Mouse (Mus musculus) gastrocnemius, adult 2 months (tissue): ENCODE results near the gene Ptpa. TPM values are rescaled to one million over a fixed set of nuclear protein-coding genes. Genes with fewer than 3 reads are reported as not detected.

Source experiments
- DNase-seq: peaks from one replicate; pipeline ENCODE4 v3.0.0; 2022
- H3K27ac ChIP-seq: fragments of 200-600 bp; 2 replicates; pipeline ENCODE4 v1.8.1; 2022; ENCODE audit warnings: mild to moderate bottlenecking
- H3K4me3 ChIP-seq: fragments of 200-600 bp; 2 replicates; pipeline ENCODE4 v1.8.1; 2022; ENCODE audit warnings: mild to moderate bottlenecking, moderate library complexity
- CTCF ChIP-seq: fragments of 200-600 bp; IDR thresholded peaks from 2 replicates; pipeline ENCODE4 v1.8.1; 2022; ENCODE audit warnings: antibody characterized with exemption, mild to moderate bottlenecking, moderate library complexity
- intact Hi-C: fragments of 180-260 bp; cut with DNase I; formaldehyde crosslinking; loops from one replicate; pipeline ENCODE4 v1.15.1; 2025
- microRNA-seq: library from miRNA; unstranded; fragments of <30 nt; microRNA quantifications from one replicate; pipeline ENCODE4 v1.2.0, GENCODE M21; 2021
- total RNA-seq, 2 experiments: library from RNA; stranded (reverse); gene quantifications; 2 replicates each; pipeline ENCODE4 v1.2.3; 2021

The Ptpa gene
- total RNA-seq, 2 experiments from 2014 or later: 48.9 to 86.1 TPM

DNA sequence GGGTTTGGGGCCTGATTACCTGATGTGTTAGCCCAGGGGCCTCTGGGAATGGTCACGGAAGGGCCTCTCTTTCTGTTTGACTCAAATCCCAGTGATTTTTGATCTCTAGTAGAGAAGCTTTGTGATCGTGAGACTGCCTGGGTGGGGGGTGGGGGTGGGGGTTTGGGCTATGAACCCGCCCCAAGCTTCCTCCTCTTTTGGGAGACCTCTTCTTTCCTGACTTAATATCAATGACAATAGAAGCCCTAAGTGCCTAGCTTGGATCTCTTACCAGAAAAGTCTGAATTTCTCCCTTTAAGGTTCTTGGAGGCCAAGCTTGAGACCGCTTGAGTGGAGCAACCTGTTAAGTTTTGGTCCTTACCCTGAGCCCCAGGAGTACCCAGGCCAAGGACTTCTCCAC, 58.9 kb downstream of the Ptpa start:
- Histone ChIP-seq H3K27ac (no peak overlapping the region), H3K4me3 (peak overlapping the region; percentile 95)
- DNase-seq: no peak
- intact Hi-C loops: loop anchor here (1.0 to 5.0 kb wide), 3 partner anchors 34 to 238 kb away; no protein-coding TSS in a partner anchor
- TF ChIP-seq CTCF: no peak

GRCm38 (mm10) chr2:30475457-30475856, 59.6 kb downstream of the Ptpa start:
- intact Hi-C loops: no loop called here
- no peak for DNase-seq
- no peak overlapping the region for H3K27ac ChIP-seq
- TF ChIP-seq CTCF: no peak
- no peak overlapping the region for H3K4me3 ChIP-seq

DNA sequence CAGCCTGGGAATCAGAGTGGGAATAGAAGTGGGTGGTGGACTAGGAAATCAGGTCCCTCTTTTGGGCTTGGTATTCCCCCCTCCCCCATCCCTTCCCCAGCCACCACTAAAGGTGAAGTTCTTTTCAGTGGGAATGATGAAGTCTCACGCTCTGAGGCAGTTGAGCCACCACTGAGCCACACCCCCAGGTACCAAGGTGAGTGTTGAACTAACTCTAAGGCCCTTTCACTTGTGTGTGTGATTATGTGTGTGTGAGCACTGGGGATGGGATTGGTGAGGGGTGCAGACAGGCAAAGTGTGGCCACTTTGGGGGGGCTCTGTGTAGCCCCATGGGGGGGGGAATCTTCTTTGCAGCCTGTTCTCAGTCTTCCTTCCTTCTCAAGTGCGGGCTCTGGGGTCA, 60.4 kb downstream of the Ptpa start:
- TF ChIP-seq CTCF: no peak
- Histone ChIP-seq H3K27ac (no peak overlapping the region), H3K4me3 (no peak overlapping the region)
- intact Hi-C loops: no loop called here
- no peak for DNase-seq

DNA sequence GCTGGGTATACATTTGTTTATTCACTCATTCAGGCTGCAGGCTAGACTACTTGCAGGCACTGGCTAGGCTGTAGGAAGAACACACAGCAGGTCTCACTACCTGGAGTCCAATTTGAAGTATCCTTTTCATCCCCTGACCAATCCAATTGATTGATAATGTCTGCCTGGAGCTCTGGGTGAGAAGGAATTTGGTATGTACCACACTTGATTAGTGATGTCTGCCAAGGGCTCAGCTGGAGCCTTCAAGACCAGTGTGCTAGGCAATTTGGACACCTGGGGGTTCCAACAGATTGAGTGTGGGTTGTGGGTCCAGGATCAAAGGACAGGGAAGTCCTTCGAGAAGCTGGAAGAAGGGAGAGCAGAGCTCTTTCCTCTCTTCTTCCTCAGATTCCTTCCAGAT, 62.7 kb downstream of the Ptpa start:
- H3K4me3 ChIP-seq: no peak overlapping the region
- no peak for TF ChIP-seq CTCF
- intact Hi-C loops: no loop called here
- no peak overlapping the region for H3K27ac ChIP-seq
- DNase-seq: no peak

DNA sequence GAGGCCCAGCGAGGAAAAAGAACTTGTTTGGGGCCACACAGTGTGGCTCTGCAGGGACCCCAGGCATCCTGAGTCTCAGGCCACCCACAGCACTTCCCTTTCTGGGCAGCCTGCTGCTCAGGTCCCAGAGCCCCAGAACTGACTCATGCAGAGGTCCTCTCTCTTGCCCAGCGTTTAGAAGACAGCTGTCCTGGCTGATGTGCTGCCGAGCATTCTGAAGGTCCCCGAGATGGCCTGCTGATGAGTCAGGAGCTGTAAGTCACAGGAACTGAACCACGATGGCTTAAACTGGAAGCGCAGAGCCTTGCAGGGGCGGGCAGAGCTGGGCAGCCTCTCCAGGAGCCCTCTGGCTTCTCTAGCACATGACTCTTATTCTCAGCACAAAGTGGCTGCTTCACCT, 71.8 kb downstream of the Ptpa start:
- DNase-seq: peak; percentile 61
- Histone ChIP-seq H3K27ac (peak overlapping the region; percentile 24), H3K4me3 (no peak overlapping the region)
- intact Hi-C loops: loop anchor here (5.0 kb wide), 1 partner anchor 85 kb away; no protein-coding TSS in a partner anchor
- TF ChIP-seq CTCF: no peak

- Histone ChIP-seq H3K4me3 (no peak overlapping the region), H3K27ac (no peak overlapping the region)
- intact Hi-C loops: no loop called here
- no peak for DNase-seq
- no peak for TF ChIP-seq CTCF
Observed at GRCm38 (mm10) chr2:30490384-30490783, 74.5 kb downstream of the Ptpa start.

DNA sequence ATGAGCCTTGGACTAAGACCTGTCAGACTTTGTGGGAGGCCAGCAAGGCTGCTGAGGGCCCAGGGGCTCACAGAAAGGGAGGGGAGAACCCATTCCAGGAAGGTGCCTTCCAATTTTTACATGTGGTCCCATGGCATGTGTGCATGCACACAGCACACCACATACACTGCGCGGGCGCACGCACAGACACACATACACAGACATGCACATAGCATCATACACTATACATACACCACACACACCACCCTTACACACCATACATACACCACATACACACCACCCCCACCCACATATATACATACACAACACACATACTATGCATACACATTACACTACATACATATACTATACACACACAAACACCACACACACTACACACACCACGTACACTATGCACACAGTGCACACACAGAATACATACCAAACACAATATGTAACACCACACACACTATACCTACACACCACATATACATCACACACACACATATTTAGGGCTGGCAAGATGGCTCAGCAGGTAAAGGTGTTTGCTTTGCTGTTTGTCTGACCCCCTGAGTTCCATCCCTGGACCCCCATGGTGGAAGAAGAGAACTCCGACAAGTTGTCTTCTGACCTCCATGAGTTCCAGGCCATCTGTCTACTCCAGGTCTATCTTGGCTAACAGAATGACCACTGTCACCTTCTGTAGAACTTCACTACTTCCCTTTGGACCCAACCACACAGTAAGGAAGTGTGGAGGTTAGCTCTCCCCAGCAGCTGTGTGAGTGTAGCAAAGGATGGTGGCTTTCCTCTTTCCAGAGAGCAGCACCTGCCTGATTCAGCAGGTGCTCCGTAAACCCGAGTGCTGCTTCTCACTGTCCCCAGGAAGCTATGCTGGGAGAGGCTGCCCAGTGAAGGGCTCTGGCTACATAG, 79.4 kb downstream of the Ptpa start:
- peak overlapping the region; percentile 78; the same call in 1 of the 2 replicates for H3K27ac ChIP-seq
- intact Hi-C loops: no loop called here
- no peak for DNase-seq
- TF ChIP-seq CTCF: no peak
- H3K4me3 ChIP-seq: peak overlapping the region; percentile 66

GRCm38 (mm10) chr2:30495909-30496861, 80.3 kb downstream of the Ptpa start:
- peak overlapping the region; percentile 78 for H3K27ac ChIP-seq
- no peak for TF ChIP-seq CTCF
- intact Hi-C loops: no loop called here
- DNase-seq: peak; percentile 82
- peak overlapping the region; percentile 66 for H3K4me3 ChIP-seq

Small RNA genes within 50 kb of the gene (microRNA-seq; reads per million reads assigned to microRNA genes)
- not detected for gene Gm47292

Other genes with a start within 250 kb of the Ptpa start
- 10 to 100 TPM; 50.8 to 67.6 TPM for gene Endog, start 244.5 kb upstream of the Ptpa start, total RNA-seq
- gene Spout1, start 237.6 kb upstream of the Ptpa start, total RNA-seq: 1 to 10 TPM; 4.2 to 4.5 TPM
- 10 to 100 TPM; 23.4 to 30.3 TPM for gene Kyat1, start 210.2 kb upstream of the Ptpa start, total RNA-seq
- gene Lrrc8a, start 178.3 kb upstream of the Ptpa start, total RNA-seq: 10 to 100 TPM; 19.6 to 37.9 TPM
- 1 to 10 TPM; 1.1 to 1.4 TPM for gene Gm28035, start 175.5 kb upstream of the Ptpa start, total RNA-seq
- 10 to 100 TPM; 27.8 to 34.5 TPM for gene Phyhd1, start 149.8 kb upstream of the Ptpa start, total RNA-seq
- 1 to 10 TPM in 1 of 2 experiments, not detected in 1; 1.8 TPM for gene Gm28038, start 135.0 kb upstream of the Ptpa start, total RNA-seq
- 10 to 100 TPM; 20.2 to 21.0 TPM for gene Dolk, start 129.7 kb upstream of the Ptpa start, total RNA-seq
- gene Nup188, start 129.6 kb upstream of the Ptpa start, total RNA-seq: 1 to 10 TPM; 8.4 to 9.9 TPM
- gene Sh3glb2, start 56.7 kb upstream of the Ptpa start, total RNA-seq: 10 to 100 TPM; 12.7 to 18.8 TPM
- 10 to 100 TPM; 15.5 to 39.0 TPM for gene Miga2, start 51.8 kb upstream of the Ptpa start, total RNA-seq
- gene Dolpp1, start 23.8 kb upstream of the Ptpa start, total RNA-seq: 1 to 10 TPM; 5.3 to 6.1 TPM
- gene Crat, start 226 bp upstream of the Ptpa start, total RNA-seq: 100 to 1,000 TPM; 362 to 422 TPM
- 1 to 10 TPM in 1 of 2 experiments, under 1 TPM in 1; 0.97 to 1.1 TPM for gene Ier5l, start 58.2 kb downstream of the Ptpa start, total RNA-seq
- gene Cstad, start 179.0 kb downstream of the Ptpa start, total RNA-seq: 1 to 10 TPM in 1 of 2 experiments, under 1 TPM in 1; 0.47 to 1.8 TPM